Mouse (Mus musculus): ENCODE results near the gene Ncf2.
"Not testable (repeated sequence)": the region's sequence is repeated elsewhere in the genome, so short reads cannot be mapped to it uniquely, and the experiment has no call there.

Ncf2 gene

DNA sequence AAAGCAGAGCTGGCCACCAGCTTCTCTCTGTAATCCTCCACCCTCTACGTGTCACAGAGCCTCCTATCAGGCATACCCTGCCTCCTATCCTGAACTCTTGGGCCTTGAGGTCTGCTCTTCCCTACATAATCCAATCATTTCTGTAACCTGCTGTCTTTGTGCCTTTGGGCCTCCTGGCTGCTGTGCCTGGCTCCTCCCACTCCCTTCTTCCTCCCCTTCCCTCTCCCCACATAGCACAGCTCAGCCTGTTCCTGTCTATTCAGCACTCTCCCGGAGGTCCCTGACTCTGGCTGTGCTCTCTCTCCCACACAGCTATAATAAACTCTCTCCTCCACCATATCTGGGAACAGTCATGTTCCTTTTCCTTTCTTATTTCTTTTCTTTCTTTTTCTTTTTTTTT lies at the start of gene Ncf2:
Gene Ncf2, plus strand, starts transcription at position 298 of the 400 bp plus-strand sequence.
- DNase-seq (ENCODE audit: low read depth): peak; percentile 50

DNA sequence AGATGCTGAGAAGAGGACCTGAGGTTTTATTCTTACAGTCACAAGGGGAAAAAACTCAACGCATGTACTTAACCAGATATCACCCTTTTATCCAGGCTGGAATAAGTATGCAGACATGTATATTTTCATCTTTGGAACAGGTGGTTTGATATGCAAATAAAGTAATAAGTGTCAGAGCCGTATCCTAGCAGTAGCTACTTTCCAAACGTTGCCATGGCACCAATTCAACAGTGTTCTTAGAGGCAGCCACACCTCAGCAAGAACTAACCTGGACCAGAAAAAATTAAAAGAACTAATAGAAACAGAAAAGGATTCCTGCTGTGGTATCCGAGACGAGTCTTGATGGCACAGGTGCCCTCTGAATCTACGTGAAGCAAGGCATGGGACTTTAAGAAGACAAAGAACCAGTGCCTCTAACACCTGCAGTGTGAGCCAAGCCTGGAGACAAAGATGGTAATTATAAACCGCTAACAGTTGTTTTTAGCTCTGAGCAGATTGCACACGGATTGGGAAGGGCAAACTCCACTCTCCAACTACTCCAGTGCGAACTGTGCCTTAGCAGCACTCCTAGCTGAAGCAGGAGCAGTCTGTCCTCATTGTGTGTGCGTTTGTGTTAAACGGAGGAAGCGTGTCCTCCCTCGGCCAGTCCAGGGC lies 49.6 kb upstream of the Ncf2 start, which contains the start of gene Apobec4:
Gene Apobec4, plus strand, starts transcription at position 240 of the 654 bp plus-strand sequence.
- no peak for DNase-seq (ENCODE audit: low read depth)

DNA sequence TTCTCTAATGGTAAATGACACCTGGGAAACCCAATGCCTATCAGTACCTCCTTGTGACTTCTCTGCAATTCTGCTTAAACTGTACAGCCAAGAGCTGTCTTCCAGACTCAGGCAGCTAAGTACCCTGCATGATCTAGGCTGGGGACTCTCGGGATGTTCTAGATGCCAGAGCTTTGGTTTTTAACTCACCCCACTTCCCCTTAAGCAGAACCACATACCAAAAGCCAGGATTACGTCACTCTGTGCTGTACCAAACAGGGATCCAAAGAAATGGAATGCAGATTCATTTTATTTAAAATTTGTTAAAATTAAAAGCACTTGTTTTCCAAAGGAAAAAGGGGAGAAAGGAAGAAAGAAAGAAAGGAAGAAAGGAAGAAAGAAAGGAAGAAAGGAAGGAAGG lies 38.2 kb upstream of the Ncf2 start:
- peak; percentile 44 for DNase-seq (ENCODE audit: low read depth)

DNA sequence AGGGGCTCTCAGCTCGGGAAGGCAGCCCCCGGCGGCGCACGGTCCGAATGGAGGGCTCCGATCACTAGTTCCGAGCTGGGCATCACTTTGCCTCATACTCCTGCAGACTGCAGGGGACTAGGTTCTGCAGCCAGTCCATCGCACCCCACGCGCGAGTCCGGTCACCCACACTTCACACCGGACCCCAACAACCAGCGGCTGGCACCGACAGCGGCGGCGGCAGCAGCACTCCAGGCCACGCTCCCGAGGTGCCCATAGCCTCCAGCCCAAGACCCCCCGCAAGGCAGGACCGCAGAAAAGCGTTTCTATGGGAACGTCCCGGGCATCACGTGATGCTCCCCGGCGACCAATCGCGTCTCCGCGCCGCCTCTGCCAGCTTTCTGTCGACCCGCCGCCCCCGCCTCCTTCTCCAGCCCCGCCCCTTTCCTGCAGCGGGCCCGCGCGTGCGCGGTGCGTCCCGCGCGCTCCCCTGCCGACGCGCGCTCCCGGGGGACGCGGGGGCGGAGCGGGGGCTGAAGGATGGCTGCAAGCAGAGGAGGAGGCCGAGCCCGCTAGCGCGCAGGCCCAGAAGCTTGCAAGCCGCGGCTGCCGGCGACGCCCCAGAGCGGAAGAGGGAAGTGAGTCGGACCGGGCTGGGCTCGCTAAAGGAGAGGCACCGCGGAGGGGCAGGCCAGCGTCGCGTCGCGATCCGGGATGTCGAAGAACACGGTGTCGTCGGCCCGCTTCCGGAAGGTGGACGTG lies 33.8 kb upstream of the Ncf2 start, which contains the start of the genes Rgl1 and Arpc5:
Gene Rgl1, minus strand, starts transcription at position 320 of the 741 bp plus-strand sequence.
Gene Arpc5, plus strand, starts transcription at position 511 of the 741 bp plus-strand sequence.
- peak; percentile 96 for DNase-seq (ENCODE audit: low read depth)

DNA sequence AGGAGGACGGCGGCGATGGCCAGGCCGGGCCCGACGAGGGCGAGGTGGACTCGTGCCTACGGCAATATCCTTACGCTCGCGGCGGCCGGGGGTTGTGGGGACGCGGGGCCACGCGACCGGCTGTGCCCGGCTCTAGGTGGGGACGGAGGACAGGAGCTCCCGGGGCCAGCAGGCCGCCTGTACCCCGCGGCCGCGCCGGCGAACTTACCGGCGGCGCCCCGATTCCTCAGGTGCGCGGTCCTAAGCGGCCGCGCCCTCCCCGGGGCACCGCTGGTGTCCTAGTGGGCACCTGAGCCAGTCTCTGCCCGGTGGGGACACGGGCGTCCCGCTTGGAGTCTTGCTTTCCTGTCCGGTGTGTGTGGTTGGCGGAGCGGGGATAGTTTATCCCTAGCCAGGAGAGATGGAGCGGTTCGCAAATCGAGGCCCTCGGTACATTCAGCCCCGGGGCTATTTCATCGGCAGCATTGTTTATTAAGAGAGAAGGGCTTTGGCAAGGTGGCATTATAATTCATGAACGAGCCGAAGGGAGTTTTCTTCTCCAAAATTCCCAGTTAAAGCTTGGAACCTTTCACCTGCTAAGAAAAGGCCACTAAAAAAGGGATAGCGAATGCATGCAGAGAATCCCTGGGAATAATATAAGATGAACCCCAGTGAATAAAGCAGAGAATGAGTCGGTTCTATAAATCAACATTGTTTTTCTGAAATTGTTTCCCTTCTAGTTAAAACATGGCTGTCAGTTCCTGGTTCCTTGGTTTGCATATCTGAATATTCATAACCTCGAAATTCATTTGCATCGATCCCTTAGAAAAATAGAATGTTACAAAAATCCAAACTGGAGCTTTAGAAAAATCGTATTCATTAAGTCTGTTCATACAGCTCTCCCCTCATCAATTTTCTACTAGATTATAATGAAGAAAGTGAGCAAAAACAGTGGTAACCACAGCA lies 32.9 kb upstream of the Ncf2 start:
- peak; percentile 60 for DNase-seq (ENCODE audit: low read depth)

DNA sequence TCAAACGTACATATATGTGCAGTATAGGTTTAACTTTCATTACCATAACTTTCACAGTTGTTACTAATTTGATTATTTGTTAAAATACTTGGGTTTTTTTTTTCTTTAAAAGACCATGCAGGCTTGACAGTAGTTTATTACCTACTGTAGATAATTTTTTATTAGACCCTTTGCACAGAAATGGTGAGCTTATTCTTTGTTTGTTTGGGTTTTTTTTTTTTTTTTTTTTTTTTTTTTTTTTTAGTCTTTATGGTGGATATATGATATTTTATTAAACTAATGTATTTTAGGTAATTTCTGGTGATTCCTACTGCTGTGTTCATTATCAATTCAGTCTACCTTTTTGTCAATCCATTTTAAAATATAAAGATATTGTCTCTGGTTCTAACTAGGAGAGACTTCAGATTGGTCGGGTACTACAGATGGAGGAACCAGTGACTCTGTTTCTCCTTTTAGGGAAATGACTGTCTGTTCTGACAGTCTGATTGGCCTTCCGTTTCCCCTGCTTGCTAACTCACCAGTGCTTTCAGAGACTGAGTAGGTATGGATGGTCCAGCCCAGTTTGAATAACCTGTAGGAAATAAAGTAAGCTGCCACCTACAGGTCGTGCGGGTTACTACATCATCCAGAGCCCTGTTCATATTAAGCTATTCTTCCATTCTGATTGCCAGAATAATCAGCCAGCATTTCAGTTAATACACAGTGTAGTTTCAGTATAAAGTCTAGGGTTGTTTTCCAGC lies 32.1 kb upstream of the Ncf2 start:
- DNase-seq (ENCODE audit: low read depth): peak; percentile 95

DNA sequence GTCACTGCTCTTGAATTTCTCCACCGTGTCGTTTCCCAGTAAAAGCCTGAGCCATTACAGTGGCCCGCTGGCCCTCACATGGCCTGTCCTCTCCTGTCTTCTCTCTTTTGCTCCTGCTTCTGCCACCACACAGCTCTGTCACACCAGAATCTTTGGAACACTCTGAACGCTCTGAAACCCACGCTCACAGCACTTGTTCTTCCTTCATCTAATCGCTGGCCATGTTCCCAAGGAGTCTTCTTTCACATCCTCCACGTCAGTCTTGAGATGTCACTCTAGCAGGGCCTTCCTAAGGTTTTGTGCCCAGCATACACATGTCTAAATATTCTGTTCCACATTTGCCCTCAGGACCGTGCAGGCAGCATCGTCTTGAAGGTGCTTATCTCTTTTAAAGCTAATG lies 29.0 kb upstream of the Ncf2 start:
- DNase-seq (ENCODE audit: low read depth): no peak

DNA sequence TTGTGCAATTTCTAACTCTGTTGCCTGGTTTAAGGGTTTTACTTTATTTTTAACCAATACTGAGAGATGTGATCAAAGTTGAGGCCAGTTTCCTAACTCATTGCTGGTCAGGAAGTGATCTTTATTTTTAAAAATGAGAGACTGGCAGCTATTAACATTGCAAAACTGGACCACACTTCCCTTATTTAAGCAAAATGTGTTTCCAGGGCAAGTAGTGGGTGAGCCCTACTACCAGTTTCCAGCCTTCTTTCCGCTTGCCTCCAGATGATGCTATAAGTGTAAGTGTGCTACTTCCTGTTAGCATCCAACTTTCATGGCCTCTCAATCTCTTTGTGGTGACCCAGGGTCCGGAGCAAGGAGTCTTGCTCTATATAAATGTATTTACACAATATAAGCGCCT lies 25.4 kb upstream of the Ncf2 start:
- DNase-seq (ENCODE audit: low read depth): peak; percentile 57

DNA sequence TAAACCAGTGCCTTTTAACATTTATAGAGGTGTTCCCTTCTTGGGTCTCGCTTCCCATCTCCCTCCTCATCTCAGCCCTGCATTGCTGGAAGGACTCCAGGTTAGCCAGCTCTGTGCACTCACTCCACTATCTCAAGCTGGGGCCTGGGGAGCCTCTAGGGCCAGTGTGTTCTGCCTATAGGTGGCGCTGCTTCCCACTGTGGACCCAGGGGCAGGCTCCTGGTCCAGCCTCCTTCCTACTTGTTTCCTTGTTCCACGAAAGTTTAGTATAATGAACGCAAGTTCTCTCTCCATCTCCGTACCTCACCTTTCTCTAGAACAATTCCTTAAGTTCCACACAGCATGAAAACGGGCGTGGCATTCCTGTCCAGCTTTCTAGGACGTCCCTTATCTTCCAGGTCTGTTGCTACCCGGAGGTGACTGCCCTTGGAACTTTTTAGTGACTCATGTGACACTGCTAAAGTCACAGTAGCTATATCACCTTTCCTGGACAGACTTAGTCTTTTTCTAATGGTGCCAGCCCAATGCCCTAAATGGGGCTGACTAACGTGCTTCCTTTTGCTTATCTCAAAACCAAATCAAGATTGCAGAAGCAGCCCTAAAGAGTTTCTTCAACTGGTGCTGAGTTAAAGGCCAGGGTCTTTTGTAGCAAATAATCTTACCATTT lies 20.8 kb upstream of the Ncf2 start:
- DNase-seq (ENCODE audit: low read depth): peak; percentile 77

DNA sequence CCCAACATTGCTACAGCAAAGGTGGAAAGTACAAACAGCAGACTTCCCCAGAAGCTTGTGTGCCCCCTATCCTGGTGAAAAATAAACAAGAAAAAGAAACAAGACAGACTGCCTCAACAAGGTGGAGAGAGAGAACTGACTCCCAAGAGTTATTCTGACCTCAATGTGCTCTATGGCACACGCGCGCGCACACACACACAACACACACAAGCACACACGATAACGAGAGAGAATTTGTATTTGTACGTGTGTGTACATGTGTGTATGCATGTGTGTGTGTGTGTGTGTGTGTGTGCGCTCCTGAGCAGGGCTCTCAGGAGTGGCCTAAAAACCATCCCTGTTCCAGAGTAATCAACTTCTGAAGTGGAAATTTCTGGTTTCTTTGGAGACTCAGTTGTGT lies 15.4 kb upstream of the Ncf2 start:
- no peak for DNase-seq (ENCODE audit: low read depth)

DNA sequence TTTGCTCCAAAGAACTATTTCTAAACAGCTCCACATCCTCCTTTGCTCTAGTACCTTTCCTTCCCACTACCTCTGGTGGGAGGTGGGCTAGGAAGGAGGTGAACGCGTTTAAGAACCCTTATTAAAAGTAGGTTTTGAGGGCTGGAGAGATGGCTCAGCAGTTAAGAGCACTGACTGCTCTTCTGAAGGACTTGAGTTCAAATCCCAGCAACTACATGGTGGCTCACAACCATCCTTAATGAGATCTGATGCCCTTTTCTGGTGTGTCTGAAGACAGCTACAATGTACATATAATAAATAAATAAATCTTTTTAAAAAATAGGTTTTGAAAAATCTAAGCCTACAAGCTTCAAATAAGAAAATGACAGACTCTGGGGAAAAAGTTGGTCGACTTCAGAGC lies 14.5 kb upstream of the Ncf2 start:
- DNase-seq (ENCODE audit: low read depth): not testable (repeated sequence)

DNA sequence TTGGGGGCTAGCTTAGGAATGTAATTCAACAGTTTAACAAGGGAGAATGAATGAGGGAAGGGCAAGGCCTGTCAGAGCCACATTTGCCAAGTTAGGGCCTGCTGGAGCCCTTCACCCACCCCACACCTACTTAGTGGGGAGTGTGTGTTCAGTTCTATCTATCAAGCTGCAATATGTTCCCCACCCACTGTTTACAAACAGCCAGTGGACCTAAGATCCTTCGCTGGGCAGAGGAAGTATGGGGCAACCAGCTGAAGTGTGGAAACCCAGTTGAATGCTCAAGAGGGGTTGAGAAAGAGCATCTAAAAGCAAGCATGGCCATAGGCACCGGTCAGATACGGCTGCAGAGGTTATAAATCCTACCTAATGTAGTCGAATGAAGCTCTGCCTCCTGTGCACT lies 13.0 kb upstream of the Ncf2 start:
- DNase-seq (ENCODE audit: low read depth): peak; percentile 67

DNA sequence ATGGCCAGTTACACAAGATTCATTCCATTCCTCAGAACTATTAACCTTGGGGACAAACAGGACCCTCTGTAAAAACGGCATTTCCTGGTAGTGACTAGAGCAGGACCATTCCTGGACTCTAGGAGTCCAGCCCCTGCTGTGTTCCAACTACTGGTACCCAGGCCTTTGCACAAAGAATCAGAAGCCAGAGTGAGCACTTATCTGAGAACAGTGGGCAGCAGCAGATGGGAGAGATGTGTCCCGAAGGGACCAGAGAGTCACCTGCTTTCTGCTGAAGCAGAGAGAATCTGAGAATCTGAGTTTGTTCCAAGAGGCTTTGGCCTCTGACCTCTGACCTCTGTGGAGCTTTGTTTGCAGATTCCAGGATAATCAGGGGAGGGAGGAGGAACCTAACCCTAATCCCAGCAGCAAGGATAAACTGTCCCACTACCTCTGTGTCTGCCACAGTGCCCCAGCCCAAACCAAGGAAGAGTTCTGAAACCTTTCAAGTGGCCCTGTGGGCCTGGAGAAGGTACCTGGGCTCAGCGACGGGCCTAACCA lies 11.8 kb upstream of the Ncf2 start:
- DNase-seq (ENCODE audit: low read depth): no peak

DNA sequence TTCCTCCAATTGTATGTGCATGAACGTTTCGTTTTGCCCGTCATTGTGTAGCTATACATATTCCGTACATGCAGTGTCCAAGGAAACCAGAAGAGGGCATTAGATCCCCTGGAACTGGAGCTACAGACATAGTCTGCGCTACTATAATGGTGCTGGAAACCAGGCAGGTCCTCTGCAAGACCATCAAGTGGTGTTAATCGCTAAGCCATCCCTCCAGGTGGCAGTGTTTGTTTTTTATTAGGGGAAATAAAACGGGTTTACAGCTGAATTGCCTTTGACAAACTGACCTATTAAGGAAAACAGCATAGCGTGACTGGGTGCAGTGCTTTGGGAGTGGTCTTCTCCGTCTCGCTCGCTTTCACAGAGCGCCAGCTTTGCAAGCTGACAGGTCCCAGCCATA lies 9.7 kb upstream of the Ncf2 start:
- DNase-seq (ENCODE audit: low read depth): peak; percentile 93

DNA sequence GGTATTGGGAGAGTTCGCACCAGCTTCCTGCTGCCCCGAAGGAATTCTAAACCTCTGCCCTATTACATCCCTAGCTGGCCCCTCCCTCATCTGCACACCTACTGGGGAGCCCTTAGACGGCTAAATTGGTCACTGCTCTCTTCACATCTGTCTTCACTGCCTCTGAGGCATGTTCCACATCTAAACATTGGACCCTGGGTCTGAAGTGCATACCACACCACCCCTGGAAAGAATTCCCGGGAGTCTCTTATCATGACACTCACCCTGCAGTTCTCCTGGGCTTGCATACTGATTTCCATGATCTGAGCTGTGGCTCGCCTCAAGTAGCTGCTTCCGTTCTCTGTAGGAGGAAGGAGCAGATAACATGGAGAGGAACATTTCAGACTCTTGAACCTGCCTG lies 9.2 kb upstream of the Ncf2 start:
- DNase-seq (ENCODE audit: low read depth): no peak

DNA sequence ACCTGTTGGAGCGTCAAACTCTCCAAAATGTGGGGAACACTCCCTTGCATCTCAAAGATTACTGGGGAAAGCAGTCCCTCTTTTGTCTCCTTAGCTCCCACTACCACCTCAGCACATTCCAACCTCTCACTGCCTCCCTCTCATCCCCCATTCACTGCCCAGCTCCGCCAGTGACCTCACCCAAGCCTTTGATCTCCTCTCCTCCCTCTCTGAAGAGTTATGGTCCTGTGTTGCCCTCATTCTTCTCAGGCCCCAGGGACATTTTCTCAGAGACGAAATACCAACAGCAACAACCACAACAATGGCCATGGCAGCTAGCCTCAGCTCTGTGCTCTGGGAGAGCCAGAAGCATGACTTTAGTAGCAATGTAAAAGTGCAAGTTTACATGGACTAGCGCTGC lies 8.7 kb upstream of the Ncf2 start:
- DNase-seq (ENCODE audit: low read depth): no peak

DNA sequence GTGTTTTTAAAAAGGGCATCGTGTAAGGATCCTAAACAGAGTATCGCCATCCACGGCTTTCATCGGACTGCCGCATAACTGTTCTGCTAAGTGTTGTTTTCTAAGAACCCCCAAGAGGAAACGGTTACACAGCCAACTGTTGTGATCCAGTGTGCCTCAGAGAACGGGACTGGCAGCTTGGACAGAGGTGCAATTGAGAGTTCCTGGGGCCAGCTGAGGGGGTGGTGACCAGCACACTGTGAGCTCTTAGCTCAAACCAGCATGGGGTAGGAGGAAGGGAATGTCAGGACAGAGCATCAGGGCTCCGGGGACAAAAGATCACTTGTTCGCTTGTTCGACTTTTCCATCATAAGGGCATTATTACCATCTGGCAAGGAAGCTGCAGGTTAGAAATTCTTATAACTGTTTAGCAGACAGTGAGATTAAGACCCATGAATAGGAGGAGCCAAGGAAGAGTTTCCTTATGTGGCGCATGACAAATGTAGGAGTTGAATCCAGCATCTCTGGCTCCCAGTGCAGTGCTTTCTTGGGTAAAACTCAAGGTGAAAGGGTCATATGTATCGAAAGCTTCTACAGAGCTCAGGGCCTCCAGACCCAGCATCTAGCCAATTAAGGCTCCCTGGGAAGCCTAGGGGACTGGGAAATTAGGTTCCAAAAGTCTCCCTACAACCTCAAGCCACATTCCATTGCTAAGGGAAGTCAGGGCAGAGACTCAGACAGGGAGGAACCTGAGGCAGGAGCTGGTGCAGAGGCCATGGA lies 7.1 kb upstream of the Ncf2 start:
- DNase-seq (ENCODE audit: low read depth): no peak

DNA sequence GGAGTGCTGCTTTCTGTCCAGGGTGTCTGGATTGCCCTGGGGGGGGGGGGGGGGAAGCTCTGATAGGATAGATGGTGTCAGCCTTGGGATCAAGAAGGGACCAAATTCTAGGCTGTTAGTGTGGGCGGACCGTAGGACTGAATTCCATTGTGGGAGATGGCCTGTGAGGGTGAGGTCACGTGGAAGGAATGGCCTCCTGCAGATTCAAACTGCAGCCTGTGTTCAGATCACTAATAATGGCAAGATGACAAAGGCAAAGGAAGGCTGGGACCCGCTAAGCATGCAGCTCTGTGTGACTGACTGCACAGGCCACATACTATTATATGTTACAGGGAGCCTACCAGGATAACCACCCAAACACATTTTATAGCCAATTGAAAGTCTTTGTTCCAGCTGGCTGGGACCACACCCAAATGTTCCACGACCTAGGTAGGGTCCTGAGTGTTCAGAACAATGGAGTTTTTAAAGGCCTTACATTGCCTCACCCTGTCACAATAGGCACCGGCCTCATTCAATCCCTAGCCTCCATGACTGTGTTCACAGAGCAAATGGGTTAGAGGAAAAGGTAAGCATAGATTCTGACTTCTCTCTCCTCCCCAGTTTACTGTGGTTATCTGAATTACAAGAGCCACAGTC lies 6.4 kb upstream of the Ncf2 start:
- DNase-seq (ENCODE audit: low read depth): no peak

DNA sequence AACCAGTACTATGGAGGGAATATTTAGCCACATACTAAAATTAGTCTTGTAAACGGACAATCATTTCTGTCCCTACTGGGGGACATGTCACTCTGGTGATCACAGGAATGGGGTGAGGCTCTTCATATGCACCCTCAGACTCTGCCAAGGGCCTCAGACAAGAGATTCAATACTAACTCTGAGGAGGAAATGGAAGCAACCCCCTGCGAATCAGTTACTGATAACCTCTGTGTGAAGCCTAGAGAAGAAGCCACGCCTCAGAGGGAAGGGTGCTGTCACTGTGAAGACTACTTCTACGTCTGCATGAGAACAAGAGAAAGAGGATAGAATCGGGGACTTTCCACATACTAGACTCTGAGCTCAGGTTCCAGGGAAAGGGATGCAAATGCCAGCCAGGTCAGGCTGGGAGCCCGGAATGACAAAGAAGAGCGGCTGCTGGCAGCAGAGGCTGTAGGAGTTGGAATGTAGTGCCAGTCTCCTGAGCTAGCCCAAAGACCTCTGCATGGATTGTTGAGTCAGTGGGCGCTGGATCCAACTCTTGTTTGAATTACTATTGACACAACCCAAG lies 4.2 kb upstream of the Ncf2 start:
- no peak for DNase-seq (ENCODE audit: low read depth)
